Mouse (Mus musculus): ENCODE measurements around the gene Lemd1. TPM values are rescaled to one million over a fixed set of nuclear protein-coding genes. Genes with fewer than 3 reads are reported as not detected.
A peak's percentile ranks its signal among the peaks of the same experiment; 100 is the strongest.

Lemd1 gene
- polyA plus RNA-seq (2016; fragmentation: Nextera tagmentation; extraction: Ambion mirVana), result not detected in 2 replicates

GRCm38 (mm10) chr1:132191093-132191785, at the start of gene Lemd1, which contains the start of gene AC124108.1:
Gene Lemd1 (plus strand): TSS chr1:132191431.
Gene AC124108.1 (plus strand): TSS chr1:132191457.
- Histone ChIP-seq H3K9ac (peak within 1 kb of the TSS; percentile 60; the same call in 1 of the 2 replicates), H3K4me3 (peak within 1 kb of the TSS; percentile 56), H3K9me3 (replicated peaks) (no peaks in the 10 kb centered on the region), H3K27ac (ENCODE audit: poor library complexity, severe bottlenecking) (no peak within 1 kb of the TSS), H3K36me3 (no peaks in the 10 kb centered on the region), H3K27me3 (replicated peaks) (peaks cover 91% of the 10 kb centered on the region), H3K4me2 (peak within 1 kb of the TSS; percentile 79), H3K4me1 (replicated peaks) (peaks cover 42% of the 10 kb centered on the region)
- WGBS, result under 1% methylated on average over 34 of the region's 34 CpGs
- ATAC-seq (ENCODE audit: insufficient number of reproducible peaks, low FRiP score), result no peak

- Histone ChIP-seq H3K27ac (ENCODE audit: poor library complexity, severe bottlenecking) (no peak overlapping the region), H3K4me3 (no peak overlapping the region), H3K27me3 (replicated peaks) (no peaks in the 10 kb centered on the region), H3K4me2 (no peak overlapping the region), H3K36me3 (no peaks in the 10 kb centered on the region), H3K4me1 (replicated peaks) (peaks cover 24% of the 10 kb centered on the region), H3K9ac (no peak overlapping the region), H3K9me3 (replicated peaks) (no peaks in the 10 kb centered on the region)
- ATAC-seq (ENCODE audit: insufficient number of reproducible peaks, low FRiP score), result no peak
- 67% methylated on average over 13 of the region's 13 CpGs for WGBS
Observed at GRCm38 (mm10) chr1:132141753-132142152, 49.5 kb upstream of the Lemd1 start.

- peaks cover 19% of the 10 kb centered on the region for H3K4me1 ChIP-seq (replicated peaks)
- ATAC-seq (ENCODE audit: insufficient number of reproducible peaks, low FRiP score), result no peak
- WGBS, result 50% methylated on average over 5 of the region's 5 CpGs
- no peak overlapping the region for H3K4me2 ChIP-seq
- H3K27me3 ChIP-seq (replicated peaks), result no peaks in the 10 kb centered on the region
- no peak overlapping the region for H3K4me3 ChIP-seq
- no peaks in the 10 kb centered on the region for H3K9me3 ChIP-seq (replicated peaks)
- no peak overlapping the region for H3K9ac ChIP-seq
- no peak overlapping the region for H3K27ac ChIP-seq (ENCODE audit: poor library complexity, severe bottlenecking)
- H3K36me3 ChIP-seq, result no peaks in the 10 kb centered on the region
Observed at GRCm38 (mm10) chr1:132143079-132143478, 48.2 kb upstream of the Lemd1 start.

DNA sequence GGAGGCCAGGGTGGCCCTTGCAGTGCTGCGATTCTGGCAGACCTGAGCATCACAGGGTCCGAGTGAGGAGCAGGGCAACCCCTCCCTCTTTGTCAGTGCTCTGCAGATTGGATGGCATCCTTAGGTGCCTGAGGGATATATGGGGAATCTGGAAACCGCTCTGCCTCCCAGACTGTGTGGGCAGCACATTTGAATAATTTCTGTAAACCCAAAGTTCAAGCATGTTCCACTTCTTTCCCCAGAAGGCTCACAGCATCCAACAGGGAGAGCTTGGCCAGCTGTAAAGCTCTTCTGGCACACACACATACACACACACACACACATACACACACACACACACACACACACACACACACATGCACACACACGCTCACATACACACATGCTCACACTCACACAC, 47.5 kb upstream of the Lemd1 start:
- Histone ChIP-seq H3K36me3 (no peaks in the 10 kb centered on the region), H3K9me3 (replicated peaks) (no peaks in the 10 kb centered on the region), H3K4me2 (no peak overlapping the region), H3K27me3 (replicated peaks) (no peaks in the 10 kb centered on the region), H3K9ac (no peak overlapping the region), H3K4me3 (no peak overlapping the region), H3K4me1 (replicated peaks) (peaks cover 12% of the 10 kb centered on the region), H3K27ac (ENCODE audit: poor library complexity, severe bottlenecking) (no peak overlapping the region)
- ATAC-seq (ENCODE audit: insufficient number of reproducible peaks, low FRiP score), result no peak
- 66% methylated on average over 4 of the region's 4 CpGs for WGBS

GRCm38 (mm10) chr1:132144223-132144622, 47.0 kb upstream of the Lemd1 start:
- H3K27ac ChIP-seq (ENCODE audit: poor library complexity, severe bottlenecking), result no peak overlapping the region

GRCm38 (mm10) chr1:132144837-132145236, 46.4 kb upstream of the Lemd1 start:
- H3K4me2 ChIP-seq, result no peak overlapping the region
- no peaks in the 10 kb centered on the region for H3K27me3 ChIP-seq (replicated peaks)
- ATAC-seq (ENCODE audit: insufficient number of reproducible peaks, low FRiP score), result no peak
- H3K4me3 ChIP-seq, result no peak overlapping the region
- no peak overlapping the region for H3K27ac ChIP-seq (ENCODE audit: poor library complexity, severe bottlenecking)
- H3K9ac ChIP-seq, result no peak overlapping the region
- H3K9me3 ChIP-seq (replicated peaks), result no peaks in the 10 kb centered on the region
- 75% methylated on average over 3 of the region's 3 CpGs for WGBS
- H3K4me1 ChIP-seq (replicated peaks), result peaks cover 9% of the 10 kb centered on the region
- no peaks in the 10 kb centered on the region for H3K36me3 ChIP-seq

More at GRCm38 (mm10) chr1:132144223-132144622, 47.0 kb upstream of the Lemd1 start:
- peaks cover 11% of the 10 kb centered on the region for H3K4me1 ChIP-seq (replicated peaks)
- no peak for ATAC-seq (ENCODE audit: insufficient number of reproducible peaks, low FRiP score)
- no peaks in the 10 kb centered on the region for H3K9me3 ChIP-seq (replicated peaks)
- H3K36me3 ChIP-seq, result no peaks in the 10 kb centered on the region
- no peak overlapping the region for H3K4me3 ChIP-seq
- WGBS, result 56% methylated on average over 2 of the region's 2 CpGs
- H3K4me2 ChIP-seq, result no peak overlapping the region
- no peaks in the 10 kb centered on the region for H3K27me3 ChIP-seq (replicated peaks)
- H3K9ac ChIP-seq, result no peak overlapping the region

GRCm38 (mm10) chr1:132145973-132146685, 45.1 kb upstream of the Lemd1 start:
- Histone ChIP-seq H3K9me3 (replicated peaks) (no peaks in the 10 kb centered on the region), H3K36me3 (no peaks in the 10 kb centered on the region), H3K4me1 (replicated peaks) (peaks cover 20% of the 10 kb centered on the region), H3K4me2 (no peak overlapping the region), H3K27ac (ENCODE audit: poor library complexity, severe bottlenecking) (no peak overlapping the region), H3K27me3 (replicated peaks) (no peaks in the 10 kb centered on the region), H3K4me3 (no peak overlapping the region), H3K9ac (no peak overlapping the region)
- 78% methylated on average over 8 of the region's 8 CpGs for WGBS
- ATAC-seq (ENCODE audit: insufficient number of reproducible peaks, low FRiP score), result no peak

- H3K4me2 ChIP-seq, result no peak overlapping the region
- H3K9me3 ChIP-seq (replicated peaks), result no peaks in the 10 kb centered on the region
- no peak overlapping the region for H3K4me3 ChIP-seq
- WGBS, result 76% methylated on average over 2 of the region's 2 CpGs
- H3K27ac ChIP-seq (ENCODE audit: poor library complexity, severe bottlenecking), result no peak overlapping the region
- no peak for ATAC-seq (ENCODE audit: insufficient number of reproducible peaks, low FRiP score)
- no peak overlapping the region for H3K9ac ChIP-seq
- peaks cover 45% of the 10 kb centered on the region for H3K4me1 ChIP-seq (replicated peaks)
- no peaks in the 10 kb centered on the region for H3K27me3 ChIP-seq (replicated peaks)
- H3K36me3 ChIP-seq, result no peaks in the 10 kb centered on the region
Observed at GRCm38 (mm10) chr1:132149410-132149809, 41.8 kb upstream of the Lemd1 start.

DNA sequence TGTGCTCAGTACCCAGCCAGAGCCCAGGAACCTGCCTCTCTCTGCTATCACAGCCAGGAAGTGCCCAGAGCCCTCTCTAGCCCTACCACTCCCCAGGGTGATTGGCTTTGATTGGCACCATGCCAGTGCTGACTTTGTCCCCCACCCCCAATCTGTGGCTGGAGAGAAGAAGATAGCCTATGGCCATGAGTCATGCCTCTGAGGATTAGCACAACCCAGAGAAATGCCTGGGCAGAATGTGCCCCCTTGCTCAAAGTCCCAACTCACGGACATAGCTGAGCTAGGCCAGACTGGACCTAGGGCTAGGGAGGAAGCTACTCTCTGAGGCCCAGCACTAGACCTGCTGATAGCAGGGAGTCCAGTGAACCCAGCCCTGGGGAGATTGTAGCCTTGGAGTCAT, 41.1 kb upstream of the Lemd1 start:
- ATAC-seq (ENCODE audit: insufficient number of reproducible peaks, low FRiP score), result peak; percentile 55
- no peaks in the 10 kb centered on the region for H3K27me3 ChIP-seq (replicated peaks)
- H3K27ac ChIP-seq (ENCODE audit: poor library complexity, severe bottlenecking), result peak overlapping the region; percentile 62
- no peaks in the 10 kb centered on the region for H3K9me3 ChIP-seq (replicated peaks)
- peaks cover 45% of the 10 kb centered on the region for H3K4me1 ChIP-seq (replicated peaks)
- H3K9ac ChIP-seq, result peak overlapping the region; percentile 41; the same call in 1 of the 2 replicates
- no peaks in the 10 kb centered on the region for H3K36me3 ChIP-seq
- peak overlapping the region; percentile 6; the same call in 1 of the 2 replicates for H3K4me2 ChIP-seq
- WGBS, result 10% methylated on average over 1 of the region's 1 CpGs
- H3K4me3 ChIP-seq, result no peak overlapping the region

GRCm38 (mm10) chr1:132150817-132151601, 40.2 kb upstream of the Lemd1 start:
- no peak for ATAC-seq (ENCODE audit: insufficient number of reproducible peaks, low FRiP score)
- WGBS, result 67% methylated on average over 15 of the region's 15 CpGs
- no peak overlapping the region; the same call in 1 of the 2 replicates for H3K27ac ChIP-seq (ENCODE audit: poor library complexity, severe bottlenecking)

GRCm38 (mm10) chr1:132151908-132152307, 39.3 kb upstream of the Lemd1 start:
- Histone ChIP-seq H3K9me3 (replicated peaks) (no peaks in the 10 kb centered on the region), H3K4me3 (no peak overlapping the region), H3K27me3 (replicated peaks) (no peaks in the 10 kb centered on the region), H3K36me3 (no peaks in the 10 kb centered on the region), H3K9ac (no peak overlapping the region; the same call in 1 of the 2 replicates), H3K4me2 (peak overlapping the region; percentile 26; the same call in 1 of the 2 replicates), H3K4me1 (replicated peaks) (peaks cover 45% of the 10 kb centered on the region), H3K27ac (ENCODE audit: poor library complexity, severe bottlenecking) (no peak overlapping the region)
- WGBS, result 35% methylated on average over 2 of the region's 2 CpGs
- ATAC-seq (ENCODE audit: insufficient number of reproducible peaks, low FRiP score), result no peak

More at GRCm38 (mm10) chr1:132150817-132151601, 40.2 kb upstream of the Lemd1 start:
- peaks cover 45% of the 10 kb centered on the region for H3K4me1 ChIP-seq (replicated peaks)
- no peak overlapping the region; the same call in 1 of the 2 replicates for H3K9ac ChIP-seq
- H3K4me3 ChIP-seq, result no peak overlapping the region
- H3K27me3 ChIP-seq (replicated peaks), result no peaks in the 10 kb centered on the region
- H3K36me3 ChIP-seq, result no peaks in the 10 kb centered on the region
- no peak overlapping the region for H3K4me2 ChIP-seq
- no peaks in the 10 kb centered on the region for H3K9me3 ChIP-seq (replicated peaks)

Measured in heart, embryonic 12.5 days (tissue).